ENCODE assay signal across 10 mouse cellular contexts in genomic region chr4:108338811-108339210, GRCm38 (mm10). TPM values are rescaled to one million over a fixed set of nuclear protein-coding genes. Genes with fewer than 3 reads are reported as not detected.
DNase-seq lines count a peak whose midpoint lies in the region; ATAC-seq and TF ChIP-seq lines count a peak whose summit lies in the region.
"Had no signal": no experiment of that assay in that cellular context is flagged by ENCODE, and none has a peak within 500 bp of the region (broad histone marks: within the 10 kb centered on the region; RNA-seq: fewer than 3 reads in every experiment).

No protein-coding gene starts in this region.

- H3K9me3 ChIP-seq in forebrain, embryonic 14.5 days (replicated peaks; ENCODE audit: control insufficient read depth, low read length): no peaks in the 10 kb centered on the region

- H3K4me3 ChIP-seq in layer of hippocampus, adult 2 months: no peak overlapping the region
- H3K4me3 ChIP-seq in forebrain, embryonic 14.5 days (ENCODE audit: low read depth, low read length): no peak overlapping the region

- peak overlapping the region; percentile 87 for H3K27ac ChIP-seq in layer of hippocampus, adult 2 months
- H3K27ac ChIP-seq in forebrain, embryonic 14.5 days (ENCODE audit: low read depth, low read length): 0 out of 2 replicates have a peak overlapping the region, but pooled peaks have one; percentile 27

- no peak for TF ChIP-seq CTCF in layer of hippocampus, adult 2 months (conservative IDR thresholded peaks at IDR 0.05)

- H3K27me3 ChIP-seq in forebrain, embryonic 14.5 days (replicated peaks; ENCODE audit: control insufficient read depth, insufficient read depth, low read length): no peaks in the 10 kb centered on the region
- H3K27me3 ChIP-seq: Patski had no signal

- no peak overlapping the region for H3K4me2 ChIP-seq in forebrain, embryonic 14.5 days (ENCODE audit: low read length)

- peak in 1 of 2 experiments; percentile 34 for DNase-seq in layer of hippocampus, adult 2 months (ENCODE audit: low spot score in 2 of 2)
- DNase-seq in layer of hippocampus, postnatal 10 days (ENCODE audit: low spot score in 2 of 2): no peak
- peak; percentile 88 for DNase-seq in brain, adult 2 months (ENCODE audit: low read depth, low spot score)
- no peak for DNase-seq in forebrain, embryonic 14.5 days (ENCODE audit: low spot score)
- peak; percentile 50 to 55 for DNase-seq in left cerebral cortex, postnatal 14 days (ENCODE audit: low spot score in 2 of 2)
- no peak for DNase-seq in ovary, adult 18-20 months (ENCODE audit: low spot score)
- DNase-seq in urinary bladder, postnatal 25 days (ENCODE audit: low spot score): no peak
- DNase-seq in gastrocnemius, postnatal 10 days: no peak

- H3K36me3 ChIP-seq in forebrain, embryonic 14.5 days (ENCODE audit: control insufficient read depth, insufficient read depth, low read length): peaks cover 35% of the 10 kb centered on the region

- WGBS in forebrain, embryonic 14.5 days: 46% methylated on average over 10 of the region's 10 CpGs

- H3K9ac ChIP-seq in forebrain, embryonic 14.5 days (ENCODE audit: low read length): no peak overlapping the region

- ATAC-seq in forebrain, embryonic 14.5 days: peak; percentile 16; the same call in 1 of the 2 replicates
- ATAC-seq: Patski had no signal

- no peaks in the 10 kb centered on the region for H3K4me1 ChIP-seq in forebrain, embryonic 14.5 days (ENCODE audit: control insufficient read depth, insufficient read depth, low read length)

- intact Hi-C loops in left cerebral cortex, postnatal 14 days (cut with DNase I): loop anchor here (5.0 to 10.0 kb wide), 2 partner anchors 123 to 236 kb away; partner anchors contain the start of genes Orc1 and Prpf38a

RNA-seq across cellular contexts. Expression of gene Coa7, which starts 10.9 kb away (rescaled TPM):
- 10 to 100 TPM; 28.8 to 31.6 TPM for total RNA-seq in layer of hippocampus, adult 2 months (2021)
- total RNA-seq in layer of hippocampus, postnatal 10 days (2021): 10 to 100 TPM; 31.4 to 42.1 TPM
- polyA plus RNA-seq in forebrain, embryonic 14.5 days (2014; fragmentation: Nextera tagmentation; extraction: Ambion mirVana): 43.1 and 52.2 TPM in 2 replicates
- 10 to 100 TPM; 30.9 to 36.5 TPM for total RNA-seq in left cerebral cortex, postnatal 14 days (2021)
- total RNA-seq in gastrocnemius, postnatal 10 days (2021): 10 to 100 TPM; 21.7 to 24.4 TPM

RNA-seq across cellular contexts. Expression of gene Zyg11b, which starts 37.9 kb away (rescaled TPM):
- total RNA-seq in layer of hippocampus, adult 2 months (2021): 10 to 100 TPM; 96.1 to 99.5 TPM
- total RNA-seq in layer of hippocampus, postnatal 10 days (2021): 100 to 1,000 TPM; 144 to 146 TPM
- polyA plus RNA-seq in forebrain, embryonic 14.5 days (2014; fragmentation: Nextera tagmentation; extraction: Ambion mirVana): 24.2 and 31.1 TPM in 2 replicates
- total RNA-seq in left cerebral cortex, postnatal 14 days (2021): 100 to 1,000 TPM; 132 to 137 TPM
- 10 to 100 TPM; 32.8 to 33.8 TPM for total RNA-seq in gastrocnemius, postnatal 10 days (2021)

RNA-seq across cellular contexts. Expression of gene Shisal2a, which starts 44.3 kb away (rescaled TPM):
- not detected for total RNA-seq in layer of hippocampus, adult 2 months (2021)
- total RNA-seq in layer of hippocampus, postnatal 10 days (2021): not detected
- polyA plus RNA-seq in forebrain, embryonic 14.5 days (2014; fragmentation: Nextera tagmentation; extraction: Ambion mirVana): 2.7 and 3.6 TPM in 2 replicates
- total RNA-seq in left cerebral cortex, postnatal 14 days (2021): not detected
- total RNA-seq in gastrocnemius, postnatal 10 days (2021): not detected
- total RNA-seq: heart, postnatal 36 days had no signal
- polyA plus RNA-seq: Patski had no signal

Comparison
In these comparisons a context has a peak if more than half of its experiments do, and no peak if none do; other contexts are left out.
1. DNase-seq: peak in brain, adult 2 months (single experiment) and left cerebral cortex, postnatal 14 days (2 of 2); none in layer of hippocampus, postnatal 10 days (0 of 2), forebrain, embryonic 14.5 days (single experiment), ovary, adult 18-20 months (single experiment), urinary bladder, postnatal 25 days (single experiment) and gastrocnemius, postnatal 10 days (single experiment).